Mouse (Mus musculus) WW6 (cell line): ENCODE measurements at regions not wholly inside any gene's neighbourhood (a gene's known extent, or its start where the extent isn't known, plus 50 kb on each side); places are given as distances from the start of the nearest gene placed in this dataset.
"Not testable (repeated sequence)": the region's sequence is repeated elsewhere in the genome, so short reads cannot be mapped to it uniquely, and the experiment has no call there.

Experiments used
- DNase-seq: peaks from one replicate; pipeline ENCODE4 v3.0.0-alpha.2; 2013; ENCODE audit warnings: low read depth, low spot score

- DNase-seq, result not testable (repeated sequence)
Measured at GRCm38 (mm10) chr16:68209684-68210083, 589.0 kb upstream of the Cadm2 start.

- not testable (repeated sequence) for DNase-seq
Measured at GRCm38 (mm10) chr16:68204908-68205307, 584.2 kb upstream of the Cadm2 start.

- peak; percentile 24 for DNase-seq
Measured at GRCm38 (mm10) chr16:68164645-68165044, 543.9 kb upstream of the Cadm2 start.

GRCm38 (mm10) chr16:68153541-68153940 lies 532.8 kb upstream of the Cadm2 start:
- no peak for DNase-seq
